Mouse (Mus musculus) testis, postnatal 14 days (tissue): Measurements from ENCODE around the gene Cdc42bpa.

Source experiments
- DNase-seq: peaks from one replicate; pipeline ENCODE4 v3.0.0; 2021; ENCODE audit warnings: low spot score

The Cdc42bpa gene

GRCm38 (mm10) chr1:180031705-180032548 lies 71.7 kb downstream of the Cdc42bpa start:
- no peak for DNase-seq

GRCm38 (mm10) chr1:180037461-180037860 lies 77.2 kb downstream of the Cdc42bpa start:
- no peak for DNase-seq

GRCm38 (mm10) chr1:180044160-180044559 lies 83.9 kb downstream of the Cdc42bpa start:
- no peak for DNase-seq

GRCm38 (mm10) chr1:180045172-180045571 lies 84.9 kb downstream of the Cdc42bpa start:
- DNase-seq = no peak

- no peak for DNase-seq
Observed at GRCm38 (mm10) chr1:180089176-180089575, 128.9 kb downstream of the Cdc42bpa start.

GRCm38 (mm10) chr1:180098426-180098825 lies 138.2 kb downstream of the Cdc42bpa start:
- no peak for DNase-seq

GRCm38 (mm10) chr1:180104567-180104966 lies 144.3 kb downstream of the Cdc42bpa start:
- DNase-seq = no peak

- no peak for DNase-seq
Observed at GRCm38 (mm10) chr1:180109050-180109449, 148.8 kb downstream of the Cdc42bpa start.

GRCm38 (mm10) chr1:180116525-180116924 lies 156.3 kb downstream of the Cdc42bpa start:
- DNase-seq = no peak

- DNase-seq = no peak
Observed at GRCm38 (mm10) chr1:180118233-180118632, 158.0 kb downstream of the Cdc42bpa start.

GRCm38 (mm10) chr1:180128077-180128792 lies 168.0 kb downstream of the Cdc42bpa start:
- DNase-seq = no peak

- DNase-seq = no peak
Observed at GRCm38 (mm10) chr1:180131402-180131801, 171.1 kb downstream of the Cdc42bpa start.

GRCm38 (mm10) chr1:180132187-180132586 lies 171.9 kb downstream of the Cdc42bpa start:
- DNase-seq = no peak

- DNase-seq = no peak
Observed at GRCm38 (mm10) chr1:180139158-180139557, 178.9 kb downstream of the Cdc42bpa start.

- no peak for DNase-seq
Observed at GRCm38 (mm10) chr1:180140970-180141369, 180.7 kb downstream of the Cdc42bpa start.

- DNase-seq = no peak
Observed at GRCm38 (mm10) chr1:180148036-180148435, 187.8 kb downstream of the Cdc42bpa start.

- DNase-seq = no peak
Observed at GRCm38 (mm10) chr1:180148563-180148962, 188.3 kb downstream of the Cdc42bpa start.

- no peak for DNase-seq
Observed at GRCm38 (mm10) chr1:180151191-180151590, 190.9 kb downstream of the Cdc42bpa start.

GRCm38 (mm10) chr1:180158648-180159047 lies 198.4 kb downstream of the Cdc42bpa start:
- no peak for DNase-seq

GRCm38 (mm10) chr1:180160545-180160944 lies 200.3 kb downstream of the Cdc42bpa start:
- no peak for DNase-seq

- no peak for DNase-seq
Observed at GRCm38 (mm10) chr1:180161160-180161559, 200.9 kb downstream of the Cdc42bpa start.

GRCm38 (mm10) chr1:180161566-180162355 lies 201.5 kb downstream of the Cdc42bpa start:
- DNase-seq = no peak
